Comparison of ENCODE assay signal across 16 mouse cellular contexts in the genomic region with DNA sequence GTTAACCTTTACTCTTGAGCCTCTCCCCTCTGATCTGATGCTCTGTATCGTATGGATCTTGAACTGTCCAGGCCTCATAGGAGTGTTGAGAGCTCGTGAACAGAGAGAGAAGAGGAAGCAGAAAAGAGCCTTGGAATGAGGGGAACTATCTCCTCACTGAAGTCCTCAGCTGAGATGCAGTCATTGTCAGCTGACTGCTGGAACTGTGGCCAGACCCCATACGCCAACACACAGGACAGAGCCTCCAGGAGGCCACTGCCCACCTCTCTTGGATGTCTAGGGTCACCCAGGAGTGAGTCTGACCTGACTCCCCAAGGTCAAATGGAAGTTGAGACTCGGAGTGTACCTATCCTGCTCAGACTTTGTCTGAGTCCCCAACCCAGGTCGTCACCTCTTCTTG.
A peak's percentile ranks its signal among the peaks of the same experiment; 100 is the strongest.
DNase-seq lines count a peak whose midpoint lies in the region; ATAC-seq and TF ChIP-seq lines count a peak whose summit lies in the region.
"Had no signal": no experiment of that assay in that cellular context is flagged by ENCODE, and none has a peak within 500 bp of the region (broad histone marks: within the 10 kb centered on the region; RNA-seq: fewer than 3 reads in every experiment).

No protein-coding gene starts in this region.

- TF ChIP-seq CTCF in kidney, postnatal 0 days (IDR thresholded peaks at IDR 0.05; ENCODE audit: low read depth), result no peak
- no peak for TF ChIP-seq CTCF in cortical plate, adult 2 months (IDR thresholded peaks at IDR 0.05; ENCODE audit: extremely low read depth, insufficient read depth, low read length)

- H3K9ac ChIP-seq in kidney, postnatal 0 days (ENCODE audit: low read depth, low read length), result no peak overlapping the region
- H3K9ac ChIP-seq: forebrain, embryonic 15.5 days; hindbrain, embryonic 12.5 days; liver, embryonic 13.5 days; lung, embryonic 15.5 days; midbrain, embryonic 12.5 days had no signal

- ATAC-seq in kidney, postnatal 0 days (replicated peaks; ENCODE audit: low FRiP score, low read depth), result no peak
- ATAC-seq: forebrain, embryonic 15.5 days had no signal

- peak overlapping the region; percentile 76 for H3K27ac ChIP-seq in heart, embryonic 10.5 days
- H3K27ac ChIP-seq in kidney, postnatal 0 days, result 0 out of 2 replicates have a peak overlapping the region, but pooled peaks have one; percentile 5
- peak overlapping the region; percentile 83 for H3K27ac ChIP-seq in cortical plate, adult 2 months (ENCODE audit: insufficient read depth, low read length)
- H3K27ac ChIP-seq: forebrain, embryonic 15.5 days; hindbrain, embryonic 12.5 days; limb, embryonic 10.5 days; liver, embryonic 13.5 days; lung, embryonic 15.5 days; midbrain, embryonic 12.5 days had no signal

- DNase-seq in heart, embryonic 10.5 days (ENCODE audit: low spot score), result no peak
- DNase-seq in heart, postnatal 4 days, result no peak
- no peak for DNase-seq in kidney, postnatal 0 days (ENCODE audit: low spot score)
- no peak for DNase-seq in kidney, postnatal 36 days
- DNase-seq in 416B (ENCODE audit: low read depth), result peak; percentile 40
- no peak for DNase-seq in adrenal gland, adult 18-20 months (ENCODE audit: low spot score in 2 of 2)
- DNase-seq in lung, postnatal 25 days (ENCODE audit: low spot score), result no peak
- DNase-seq: embryo, embryonic 11 days; liver, embryonic 13.5 days; thymus, postnatal 25 days had no signal

- H3K9me3 ChIP-seq in heart, embryonic 10.5 days, result no peaks in the 10 kb centered on the region
- no peaks in the 10 kb centered on the region for H3K9me3 ChIP-seq in kidney, postnatal 0 days (replicated peaks; ENCODE audit: low read length)
- H3K9me3 ChIP-seq: forebrain, embryonic 15.5 days; hindbrain, embryonic 12.5 days; limb, embryonic 10.5 days; liver, embryonic 13.5 days; lung, embryonic 15.5 days; midbrain, embryonic 12.5 days had no signal

- H3K36me3 ChIP-seq in heart, embryonic 10.5 days, result peaks cover 39% of the 10 kb centered on the region
- peaks cover 25% of the 10 kb centered on the region; the same call in 1 of the 2 replicates for H3K36me3 ChIP-seq in kidney, postnatal 0 days (ENCODE audit: insufficient read depth, low read length)
- H3K36me3 ChIP-seq: forebrain, embryonic 15.5 days had no signal

- TF ChIP-seq POLR2A in cortical plate, adult 2 months (IDR thresholded peaks at IDR 0.05; ENCODE audit: extremely low read depth, insufficient read depth, low read length), result no peak

- H3K27me3 ChIP-seq in heart, embryonic 10.5 days (ENCODE audit: insufficient read depth, poor library complexity, severe bottlenecking), result no peaks in the 10 kb centered on the region
- H3K27me3 ChIP-seq in kidney, postnatal 0 days (ENCODE audit: insufficient read depth, low read length), result no peaks in the 10 kb centered on the region
- H3K27me3 ChIP-seq: forebrain, embryonic 15.5 days; hindbrain, embryonic 12.5 days; liver, embryonic 13.5 days; lung, embryonic 15.5 days; midbrain, embryonic 12.5 days had no signal

- WGBS in heart, embryonic 10.5 days, result 58% methylated on average over 5 of the region's 5 CpGs
- WGBS in kidney, postnatal 0 days, result 72% methylated on average over 5 of the region's 5 CpGs

- H3K4me1 ChIP-seq in heart, embryonic 10.5 days, result peaks cover 58% of the 10 kb centered on the region
- peaks cover 16% of the 10 kb centered on the region for H3K4me1 ChIP-seq in kidney, postnatal 0 days (replicated peaks; ENCODE audit: insufficient read depth, low read length)
- peaks cover 20% of the 10 kb centered on the region for H3K4me1 ChIP-seq in cortical plate, adult 2 months (ENCODE audit: control insufficient read depth, insufficient read depth, low read length)

- H3K4me2 ChIP-seq in kidney, postnatal 0 days (ENCODE audit: low read length), result no peak overlapping the region
- H3K4me2 ChIP-seq: forebrain, embryonic 15.5 days; hindbrain, embryonic 12.5 days; liver, embryonic 13.5 days; lung, embryonic 15.5 days; midbrain, embryonic 12.5 days had no signal

- H3K4me3 ChIP-seq in heart, embryonic 10.5 days, result no peak overlapping the region
- H3K4me3 ChIP-seq in kidney, postnatal 0 days (replicated peaks; ENCODE audit: low read depth, low read length), result no peak overlapping the region
- H3K4me3 ChIP-seq in cortical plate, adult 2 months (ENCODE audit: insufficient read depth, low read length), result no peak overlapping the region
- H3K4me3 ChIP-seq: forebrain, embryonic 15.5 days; hindbrain, embryonic 12.5 days; limb, embryonic 10.5 days; liver, embryonic 13.5 days; lung, embryonic 15.5 days; midbrain, embryonic 12.5 days had no signal

Comparison
In these comparisons a context has a peak if more than half of its experiments do, and no peak if none do; other contexts are left out.
1. H3K27ac ChIP-seq: peak in every context shown above with its lines; median percentile 83 in cortical plate, adult 2 months; 76 in heart, embryonic 10.5 days; 5 in kidney, postnatal 0 days.